Mouse (Mus musculus) neural tube, embryonic 13.5 days (tissue): ENCODE measurements around the gene Mier1. TPM values are rescaled to one million over a fixed set of nuclear protein-coding genes. Genes with fewer than 3 reads are reported as not detected.
"Not testable (repeated sequence)": the region's sequence is repeated elsewhere in the genome, so short reads cannot be mapped to it uniquely, and the experiment has no call there.

Source experiments
- ATAC-seq: fragments of 200-750 bp; cut with Nextera tagmentation; 2 replicates; pipeline ENCODE4 v1.8.0; 2017; ENCODE audit warnings: low read depth, mild to moderate bottlenecking, moderate TSS enrichment, moderate library complexity
- H3K27ac ChIP-seq: fragments of 300-500 bp; sonication (generic); replicated peaks from 2 replicates; pipeline ENCODE4 v1.5.1; 2015; ENCODE audit warnings: moderate library complexity, mild to moderate bottlenecking, inconsistent platforms
- H3K27me3 ChIP-seq: fragments of 300-500 bp; sonication (generic); 2 replicates; pipeline ENCODE4 v1.6.1; 2015; ENCODE audit warnings: mild to moderate bottlenecking, inconsistent platforms
- H3K36me3 ChIP-seq: fragments of 300-500 bp; sonication (generic); 2 replicates; pipeline ENCODE4 v1.6.1; 2015; ENCODE audit warnings: mild to moderate bottlenecking, inconsistent platforms
- H3K4me1 ChIP-seq: fragments of 300-500 bp; sonication (generic); replicated peaks from 2 replicates; pipeline ENCODE4 v1.6.1; 2015; ENCODE audit warnings: inconsistent platforms
- H3K4me2 ChIP-seq: fragments of 300-500 bp; sonication (generic); 2 replicates; pipeline ENCODE4 v1.6.1; 2015; ENCODE audit warnings: inconsistent platforms, mild to moderate bottlenecking, moderate library complexity
- H3K4me3 ChIP-seq: fragments of 300-500 bp; sonication (generic); 2 replicates; pipeline ENCODE4 v1.5.1; 2015; ENCODE audit warnings: mild to moderate bottlenecking, inconsistent platforms
- H3K9ac ChIP-seq: fragments of 300-500 bp; sonication (generic); 2 replicates; pipeline ENCODE4 v1.6.1; 2015; ENCODE audit warnings: moderate library complexity, mild to moderate bottlenecking, inconsistent platforms
- H3K9me3 ChIP-seq: fragments of 300-500 bp; sonication (generic); 2 replicates; pipeline ENCODE4 v1.6.1; 2016; ENCODE audit warnings: inconsistent platforms
- WGBS: fragments of 180-500 bp; shearing (Covaris S2); methylation state at CpG from one replicate; pipeline ENCODE4 v1.1.7; 2015; 5-methylcytosine and 5-hydroxymethylcytosine counted together
- polyA plus RNA-seq: library from polyadenylated mRNA; unstranded; fragments of >200 nt; fragmentation: Nextera tagmentation; extraction: Ambion mirVana; gene quantifications from 2 replicates; pipeline ENCODE4 v1.2.1, GENCODE M21; 2015

Gene Mier1
- polyA plus RNA-seq, 1 experiment from 2014 or later = 33.5 TPM

DNA sequence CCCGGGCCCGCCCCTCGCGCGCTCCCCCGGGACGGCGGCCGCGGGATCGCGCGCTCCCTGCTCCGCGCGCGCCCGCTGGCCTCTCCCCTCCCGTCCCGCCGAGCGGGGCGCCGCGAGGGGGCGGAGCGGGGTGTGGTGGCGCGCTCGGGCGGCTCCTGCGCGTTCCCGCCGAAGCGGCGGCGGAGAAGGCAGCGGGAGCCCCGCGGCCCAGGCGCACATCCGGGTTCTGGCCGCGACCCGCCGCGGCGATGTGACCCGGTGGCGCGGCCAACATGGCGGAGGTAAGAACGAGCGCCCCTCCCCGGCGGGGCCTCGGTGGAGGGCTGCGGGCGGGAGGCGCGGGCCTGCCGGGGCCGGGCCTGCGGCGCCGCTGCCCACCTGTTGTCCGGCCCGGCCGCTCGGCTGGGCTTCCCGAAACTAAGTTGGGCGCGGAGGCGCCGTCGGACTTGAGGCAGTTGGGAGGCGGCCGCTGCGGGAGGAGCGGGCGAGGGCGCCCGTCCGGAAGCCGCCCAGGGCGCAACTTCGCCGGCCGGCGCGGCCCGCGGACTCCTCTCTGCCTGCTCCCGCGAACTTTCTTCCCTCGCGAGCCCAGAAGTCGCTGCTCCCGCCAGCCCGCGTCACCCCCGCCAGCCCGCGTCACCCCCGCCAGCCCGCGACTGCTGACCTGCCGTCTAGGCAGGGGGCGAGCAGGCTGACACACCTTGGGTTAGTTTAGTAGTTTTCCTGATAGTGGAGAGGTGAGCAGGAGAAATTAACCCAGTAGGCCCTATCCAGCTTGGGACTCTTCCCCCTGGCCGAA, 5.2 kb downstream of the Mier1 start:
- peaks cover 43% of the 10 kb centered on the region for H3K4me1 ChIP-seq
- peak overlapping the region; percentile 85 for H3K4me3 ChIP-seq
- peak overlapping the region; percentile 88 for H3K27ac ChIP-seq
- H3K4me2 ChIP-seq = peak overlapping the region; percentile 86
- under 1% methylated on average over 73 of the region's 111 CpGs for WGBS
- peak; percentile 55 for ATAC-seq
- no peaks in the 10 kb centered on the region for H3K9me3 ChIP-seq
- H3K36me3 ChIP-seq = peaks cover 6% of the 10 kb centered on the region
- H3K27me3 ChIP-seq = no peaks in the 10 kb centered on the region
- peak overlapping the region; percentile 85 for H3K9ac ChIP-seq

DNA sequence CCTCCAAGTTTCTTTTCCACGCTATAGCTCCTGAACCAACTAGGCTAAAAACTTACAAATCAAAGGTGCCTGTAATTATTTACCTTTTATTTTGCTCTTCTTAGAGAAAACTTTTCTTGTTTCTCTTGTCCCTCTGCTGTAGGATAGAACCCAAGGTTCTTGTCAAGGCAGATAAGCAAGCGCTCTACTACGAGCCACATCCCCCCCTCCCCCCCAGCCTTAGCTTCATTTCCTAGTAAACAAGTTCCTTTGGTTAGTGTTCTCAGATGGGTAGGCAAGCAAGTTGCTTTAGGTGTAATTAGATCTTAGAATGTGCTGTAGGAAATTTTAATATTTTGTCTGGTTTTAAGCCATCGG, 5.8 kb downstream of the Mier1 start:
- Histone ChIP-seq H3K27me3 (no peaks in the 10 kb centered on the region), H3K27ac (peak overlapping the region; percentile 88), H3K9me3 (no peaks in the 10 kb centered on the region), H3K36me3 (peaks cover 6% of the 10 kb centered on the region), H3K9ac (peak overlapping the region; percentile 85), H3K4me3 (peak overlapping the region; percentile 85), H3K4me1 (peaks cover 42% of the 10 kb centered on the region), H3K4me2 (peak overlapping the region; percentile 86)
- ATAC-seq = no peak
- WGBS = 18% methylated on average over 4 of the region's 4 CpGs

DNA sequence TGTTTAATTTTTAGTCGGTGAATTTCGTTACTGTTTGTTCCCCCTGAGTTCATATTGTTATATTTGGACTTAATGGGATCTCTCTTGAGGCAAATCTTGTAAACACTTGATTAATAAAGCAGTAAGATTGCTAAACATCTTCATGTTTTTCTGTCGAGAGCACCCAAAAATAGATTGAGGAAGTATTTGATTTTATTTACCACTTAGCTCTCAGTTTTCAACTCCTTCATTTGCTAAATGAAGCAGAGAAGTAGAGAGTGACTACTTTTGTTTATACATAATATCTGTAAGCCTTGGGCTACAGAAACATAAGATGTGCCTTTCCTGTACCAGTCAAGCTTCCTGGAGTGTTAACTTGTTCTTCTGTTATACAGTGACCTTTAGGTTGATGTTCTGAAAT, 6.2 kb downstream of the Mier1 start:
- no peaks in the 10 kb centered on the region for H3K9me3 ChIP-seq
- H3K4me1 ChIP-seq = peaks cover 38% of the 10 kb centered on the region
- H3K36me3 ChIP-seq = peaks cover 6% of the 10 kb centered on the region
- H3K9ac ChIP-seq = peak overlapping the region; percentile 85
- H3K4me3 ChIP-seq = peak overlapping the region; percentile 85
- no peaks in the 10 kb centered on the region for H3K27me3 ChIP-seq
- H3K4me2 ChIP-seq = peak overlapping the region; percentile 86
- ATAC-seq = no peak
- 50% methylated on average over 3 of the region's 3 CpGs for WGBS
- no peak overlapping the region for H3K27ac ChIP-seq

- no peak for ATAC-seq
- Histone ChIP-seq H3K4me3 (peak overlapping the region; percentile 85), H3K27me3 (no peaks in the 10 kb centered on the region), H3K9me3 (no peaks in the 10 kb centered on the region), H3K9ac (no peak overlapping the region), H3K36me3 (peaks cover 6% of the 10 kb centered on the region), H3K4me2 (peak overlapping the region; percentile 86), H3K27ac (no peak overlapping the region), H3K4me1 (peaks cover 33% of the 10 kb centered on the region)
- WGBS = 88% methylated on average over 9 of the region's 9 CpGs
Measured at GRCm38 (mm10) chr4:103120874-103121389, 6.7 kb downstream of the Mier1 start.

DNA sequence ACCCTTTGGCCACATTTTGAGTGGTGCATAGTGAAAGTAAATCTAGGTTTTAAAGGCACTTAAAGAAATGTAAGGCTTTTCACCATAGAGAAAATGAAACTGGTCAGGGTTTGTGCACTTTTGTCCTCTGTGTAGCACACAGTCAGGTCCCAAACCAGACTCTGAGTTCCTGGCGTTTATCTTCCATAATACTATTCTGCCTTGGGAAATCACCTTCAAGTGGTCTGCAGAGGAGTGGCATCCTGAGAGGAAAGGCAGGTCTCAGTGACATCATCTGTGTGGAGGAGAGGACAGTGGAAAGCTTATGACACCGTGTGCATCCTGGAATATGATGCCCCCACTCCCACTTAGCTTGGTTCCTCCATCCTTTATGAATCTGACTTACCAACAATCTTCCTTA, 8.9 kb downstream of the Mier1 start:
- 61% methylated on average over 2 of the region's 2 CpGs for WGBS
- no peaks in the 10 kb centered on the region for H3K9me3 ChIP-seq
- H3K9ac ChIP-seq = no peak overlapping the region
- no peak overlapping the region for H3K4me2 ChIP-seq
- H3K4me3 ChIP-seq = no peak overlapping the region
- no peak overlapping the region for H3K27ac ChIP-seq
- no peaks in the 10 kb centered on the region for H3K27me3 ChIP-seq
- peaks cover 28% of the 10 kb centered on the region for H3K4me1 ChIP-seq
- no peaks in the 10 kb centered on the region for H3K36me3 ChIP-seq
- ATAC-seq = no peak

DNA sequence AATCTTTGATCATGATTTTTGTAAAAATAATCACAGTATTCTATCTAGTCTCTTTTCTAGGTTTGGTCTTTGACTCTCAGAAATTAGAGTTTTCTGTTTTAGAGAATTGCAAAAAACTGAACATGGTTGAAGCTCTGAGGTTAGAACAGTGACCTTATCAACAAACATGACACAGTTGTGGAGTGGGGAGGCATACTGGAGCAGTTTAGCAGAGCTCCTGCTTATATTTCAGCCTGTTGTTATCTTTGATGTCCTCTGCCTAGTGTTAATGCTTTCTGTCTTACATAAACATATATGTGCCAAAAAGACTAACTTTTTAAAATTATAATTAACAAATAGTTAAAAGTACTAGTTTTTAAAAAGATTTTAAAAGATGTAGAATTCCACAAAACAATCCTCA, 9.4 kb downstream of the Mier1 start:
- Histone ChIP-seq H3K27ac (no peak overlapping the region), H3K4me2 (no peak overlapping the region), H3K4me1 (peaks cover 26% of the 10 kb centered on the region), H3K9me3 (no peaks in the 10 kb centered on the region), H3K36me3 (no peaks in the 10 kb centered on the region), H3K27me3 (no peaks in the 10 kb centered on the region), H3K9ac (no peak overlapping the region), H3K4me3 (no peak overlapping the region)
- no peak for ATAC-seq

- Histone ChIP-seq H3K36me3 (peaks cover 7% of the 10 kb centered on the region), H3K4me3 (no peak overlapping the region), H3K4me1 (0 out of 2 replicates have a peak, but pooled peaks cover 5% of the 10 kb centered on the region), H3K4me2 (no peak overlapping the region), H3K9me3 (no peaks in the 10 kb centered on the region), H3K27ac (no peak overlapping the region), H3K9ac (no peak overlapping the region), H3K27me3 (no peaks in the 10 kb centered on the region)
- WGBS = 90% methylated on average over 4 of the region's 4 CpGs
- no peak for ATAC-seq
Measured at GRCm38 (mm10) chr4:103126533-103126932, 12.3 kb downstream of the Mier1 start.

DNA sequence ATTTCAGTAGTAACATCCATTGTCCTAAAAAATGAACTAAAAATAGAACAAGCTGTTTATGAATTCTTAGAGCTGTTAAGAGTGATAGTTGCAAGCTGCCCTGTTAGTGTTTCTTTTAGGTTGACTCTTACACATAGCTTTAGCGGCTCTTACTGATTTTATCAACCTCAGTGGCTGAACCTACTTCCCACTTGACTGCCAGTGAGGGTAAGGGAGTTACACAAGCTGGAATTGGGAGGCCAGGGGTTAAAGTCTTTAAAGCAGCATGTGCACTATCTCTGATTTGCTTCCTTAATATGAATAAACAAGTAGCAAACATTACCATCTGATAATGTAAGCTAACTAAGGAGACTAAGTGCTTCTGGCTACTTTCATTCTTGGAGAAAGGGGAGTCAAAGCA, 22.8 kb downstream of the Mier1 start:
- Histone ChIP-seq H3K4me3 (no peak overlapping the region), H3K4me2 (no peak overlapping the region), H3K27ac (no peak overlapping the region), H3K4me1 (no peaks in the 10 kb centered on the region), H3K9ac (no peak overlapping the region), H3K27me3 (no peaks in the 10 kb centered on the region), H3K9me3 (no peaks in the 10 kb centered on the region), H3K36me3 (peaks cover 27% of the 10 kb centered on the region)
- no peak for ATAC-seq
- 88% methylated on average over 1 of the region's 1 CpGs for WGBS

GRCm38 (mm10) chr4:103146339-103146738, 32.1 kb downstream of the Mier1 start:
- no peak overlapping the region for H3K9ac ChIP-seq
- H3K36me3 ChIP-seq = peaks cover 57% of the 10 kb centered on the region
- H3K9me3 ChIP-seq = no peaks in the 10 kb centered on the region
- no peaks in the 10 kb centered on the region for H3K27me3 ChIP-seq
- no peak overlapping the region for H3K4me2 ChIP-seq
- H3K27ac ChIP-seq = no peak overlapping the region
- no peak overlapping the region for H3K4me3 ChIP-seq
- no peak for ATAC-seq
- H3K4me1 ChIP-seq = no peaks in the 10 kb centered on the region
- WGBS = 43% methylated on average over 5 of the region's 5 CpGs

DNA sequence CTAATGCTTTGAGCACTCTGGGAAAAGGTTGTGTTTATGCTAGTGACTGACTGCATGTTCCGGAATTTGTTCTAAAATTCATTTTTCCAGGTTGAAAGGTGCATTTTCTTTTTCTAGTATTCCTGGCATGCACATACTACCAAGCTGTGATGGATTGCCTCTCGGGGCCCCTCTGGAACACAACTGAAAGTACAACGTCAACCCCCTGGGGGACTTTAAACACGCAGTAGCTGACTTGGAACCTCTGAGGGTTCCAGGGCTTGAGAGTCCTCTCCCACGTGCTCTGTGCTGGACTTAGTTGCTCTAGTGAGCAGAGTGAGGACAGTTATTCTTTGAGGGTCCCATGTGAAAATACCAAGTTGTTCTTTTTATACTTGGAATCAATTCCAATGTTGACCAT, 37.8 kb downstream of the Mier1 start:
- no peak overlapping the region for H3K4me2 ChIP-seq
- 79% methylated on average over 5 of the region's 5 CpGs for WGBS
- no peak overlapping the region for H3K9ac ChIP-seq
- H3K4me3 ChIP-seq = no peak overlapping the region
- H3K4me1 ChIP-seq = no peaks in the 10 kb centered on the region
- H3K27me3 ChIP-seq = no peaks in the 10 kb centered on the region
- no peak for ATAC-seq
- H3K9me3 ChIP-seq = no peaks in the 10 kb centered on the region
- H3K36me3 ChIP-seq = peaks cover 77% of the 10 kb centered on the region
- no peak overlapping the region for H3K27ac ChIP-seq

DNA sequence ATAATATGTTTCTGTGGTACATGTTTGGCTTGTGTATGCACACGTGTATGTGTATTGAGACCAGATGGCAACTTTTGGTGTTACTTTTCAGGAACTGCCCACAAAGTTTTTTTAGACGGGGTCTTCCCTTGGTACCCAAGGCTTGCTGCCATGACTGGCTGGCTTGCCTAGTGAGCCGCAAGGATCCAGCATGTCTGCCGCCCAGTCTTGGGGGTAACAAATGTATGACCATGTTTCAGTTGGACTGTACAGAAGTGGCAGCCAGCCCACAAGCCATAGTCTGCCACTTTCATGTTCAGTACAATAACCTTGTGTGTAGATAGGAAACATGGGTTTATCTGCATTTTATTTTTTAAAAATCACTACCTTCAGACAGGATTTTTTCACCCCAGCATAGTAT, 44.6 kb downstream of the Mier1 start:
- Histone ChIP-seq H3K36me3 (peaks cover 71% of the 10 kb centered on the region), H3K4me3 (no peak overlapping the region), H3K9me3 (no peaks in the 10 kb centered on the region), H3K9ac (no peak overlapping the region), H3K27ac (no peak overlapping the region), H3K4me1 (no peaks in the 10 kb centered on the region), H3K4me2 (no peak overlapping the region), H3K27me3 (no peaks in the 10 kb centered on the region)
- ATAC-seq = no peak
- 95% methylated on average over 4 of the region's 4 CpGs for WGBS

GRCm38 (mm10) chr4:103166198-103166597, 52.0 kb downstream of the Mier1 start:
- 100% methylated on average over 1 of the region's 1 CpGs for WGBS
- not testable (repeated sequence) for H3K9ac ChIP-seq, ATAC-seq, H3K27ac ChIP-seq, H3K27me3 ChIP-seq, H3K4me3 ChIP-seq, H3K9me3 ChIP-seq, H3K4me1 ChIP-seq, H3K4me2 ChIP-seq
- H3K36me3 ChIP-seq = peaks cover 44% of the 10 kb centered on the region

DNA sequence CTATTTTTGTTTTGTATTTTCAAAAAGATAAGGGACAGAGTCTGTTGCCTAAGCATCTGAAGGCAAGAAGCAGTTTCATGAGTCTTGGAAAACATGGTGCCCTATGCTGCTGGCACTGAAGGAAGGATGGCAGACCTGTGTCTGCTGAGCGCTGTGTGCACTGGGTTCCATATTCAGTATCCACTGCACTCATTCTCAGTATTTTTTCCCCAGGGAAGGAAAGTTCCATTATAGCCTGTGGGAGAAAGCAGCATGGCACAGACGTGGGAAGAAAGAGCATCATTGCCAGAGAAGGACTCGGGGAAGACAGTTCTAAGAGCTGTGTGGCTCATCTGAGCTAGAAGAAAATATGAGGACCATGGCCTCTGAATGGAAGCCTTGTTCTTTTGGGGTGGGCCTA, 57.1 kb downstream of the Mier1 start:
- Histone ChIP-seq H3K4me2 (no peak overlapping the region), H3K9me3 (no peaks in the 10 kb centered on the region), H3K36me3 (peaks cover 39% of the 10 kb centered on the region), H3K27ac (no peak overlapping the region), H3K9ac (no peak overlapping the region), H3K27me3 (no peaks in the 10 kb centered on the region), H3K4me3 (no peak overlapping the region), H3K4me1 (no peaks in the 10 kb centered on the region)
- ATAC-seq = no peak
- 92% methylated on average over 3 of the region's 3 CpGs for WGBS
